Mouse (Mus musculus): ENCODE data around the gene Hlf. TPM values are rescaled to one million over a fixed set of nuclear protein-coding genes. Genes with fewer than 3 reads are reported as not detected.

Gene Hlf
- polyA plus RNA-seq (2012; ENCODE audit: insufficient read depth, insufficient read length, low replicate concordance, missing spikeins), result not detected in 2 replicates

DNA sequence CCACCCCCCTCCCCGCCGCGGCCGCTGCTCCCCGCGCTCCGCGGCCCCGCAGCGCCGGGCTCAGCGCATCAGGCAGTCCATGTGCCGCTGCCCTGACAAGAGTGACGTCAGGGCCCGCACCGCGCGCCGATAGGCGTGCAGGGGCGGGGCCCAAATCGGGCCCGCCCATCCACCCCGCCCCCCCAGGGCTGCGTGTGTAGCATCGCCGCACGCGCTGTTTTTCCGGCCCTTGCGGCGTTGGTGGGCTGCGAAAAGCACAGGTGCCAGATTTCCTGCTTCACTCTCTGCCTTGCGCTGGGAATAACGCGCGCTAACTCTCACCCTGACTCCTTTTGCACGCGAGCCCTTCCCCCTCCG lies at the start of gene Hlf:
Gene Hlf, minus strand, starts transcription at position 79 of the 357 bp plus-strand sequence.
- H3K27ac ChIP-seq (ENCODE audit: insufficient read depth, low read depth, low read length), result peak within 1 kb of the TSS; percentile 48
- H3K4me1 ChIP-seq (ENCODE audit: control insufficient read depth, insufficient read depth, low read length), result peaks cover 5% of the 10 kb centered on the region; the same call in 1 of the 2 replicates
- peak within 1 kb of the TSS; percentile 82 for H3K4me3 ChIP-seq (ENCODE audit: insufficient read depth, low read depth, low read length)
- TF ChIP-seq CTCF (IDR thresholded peaks at IDR 0.05; ENCODE audit: insufficient read depth, low read depth, low read length), result no peak
- TF ChIP-seq POLR2A (IDR thresholded peaks at IDR 0.05; ENCODE audit: insufficient read depth, low read depth, low read length), result peak; percentile 63; the same call in 1 of the 2 replicates
- under 1% methylated on average over 40 of the region's 40 CpGs for WGBS

DNA sequence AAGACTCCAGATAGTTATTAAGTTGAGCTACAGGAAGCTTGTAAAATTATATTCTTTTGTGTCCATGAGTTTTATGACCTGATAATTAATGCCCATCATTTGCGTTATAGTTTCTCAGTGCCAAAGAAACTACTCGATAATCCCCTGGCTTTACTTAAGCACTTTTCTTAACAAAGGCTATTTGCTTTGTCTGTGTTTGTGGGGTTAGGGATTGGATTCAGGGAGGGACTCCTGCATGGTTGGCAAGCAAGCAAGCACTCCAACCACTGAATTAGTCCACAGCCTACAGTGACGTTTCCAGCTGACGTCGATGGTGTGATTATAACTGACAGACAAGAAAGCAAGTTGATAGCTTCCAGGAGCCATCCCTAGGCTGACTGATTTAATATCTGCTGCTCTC lies 48.1 kb upstream of the Hlf start:
- Histone ChIP-seq H3K4me1 (ENCODE audit: control insufficient read depth, insufficient read depth, low read length) (no peaks in the 10 kb centered on the region), H3K27ac (ENCODE audit: insufficient read depth, low read depth, low read length) (no peak overlapping the region), H3K4me3 (ENCODE audit: insufficient read depth, low read depth, low read length) (no peak overlapping the region)
- TF ChIP-seq POLR2A (IDR thresholded peaks at IDR 0.05; ENCODE audit: insufficient read depth, low read depth, low read length), result no peak
- WGBS, result 56% methylated on average over 5 of the region's 5 CpGs

DNA sequence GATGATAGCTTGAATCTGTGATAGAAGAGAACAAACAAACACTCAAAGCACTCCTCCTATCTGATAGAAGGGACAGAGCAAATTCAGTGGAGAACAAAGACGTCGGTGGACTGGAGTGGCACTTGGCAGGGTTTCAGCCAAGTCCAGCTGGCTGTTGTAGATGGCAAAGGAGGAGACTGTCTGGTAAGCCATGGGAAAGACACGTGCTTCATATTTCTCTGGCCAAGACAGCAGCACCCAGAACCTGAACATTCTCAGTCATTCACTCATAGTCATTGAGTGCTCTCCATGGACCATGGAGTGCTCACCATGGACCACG lies 34.5 kb upstream of the Hlf start:
- TF ChIP-seq CTCF (IDR thresholded peaks at IDR 0.05; ENCODE audit: insufficient read depth, low read depth, low read length) (no peak), POLR2A (IDR thresholded peaks at IDR 0.05; ENCODE audit: insufficient read depth, low read depth, low read length) (no peak)
- H3K4me1 ChIP-seq (ENCODE audit: control insufficient read depth, insufficient read depth, low read length), result no peaks in the 10 kb centered on the region
- H3K27ac ChIP-seq (ENCODE audit: insufficient read depth, low read depth, low read length), result no peak overlapping the region
- WGBS, result 51% methylated on average over 4 of the region's 4 CpGs
- no peak overlapping the region for H3K4me3 ChIP-seq (ENCODE audit: insufficient read depth, low read depth, low read length)

- WGBS, result 78% methylated on average over 11 of the region's 11 CpGs
- no peak for TF ChIP-seq POLR2A (IDR thresholded peaks at IDR 0.05; ENCODE audit: insufficient read depth, low read depth, low read length)
- TF ChIP-seq CTCF (IDR thresholded peaks at IDR 0.05; ENCODE audit: insufficient read depth, low read depth, low read length), result no peak
These were observed 33.9 kb upstream of the Hlf start for GRCm38 (mm10) chr11:90424334-90425206.

DNA sequence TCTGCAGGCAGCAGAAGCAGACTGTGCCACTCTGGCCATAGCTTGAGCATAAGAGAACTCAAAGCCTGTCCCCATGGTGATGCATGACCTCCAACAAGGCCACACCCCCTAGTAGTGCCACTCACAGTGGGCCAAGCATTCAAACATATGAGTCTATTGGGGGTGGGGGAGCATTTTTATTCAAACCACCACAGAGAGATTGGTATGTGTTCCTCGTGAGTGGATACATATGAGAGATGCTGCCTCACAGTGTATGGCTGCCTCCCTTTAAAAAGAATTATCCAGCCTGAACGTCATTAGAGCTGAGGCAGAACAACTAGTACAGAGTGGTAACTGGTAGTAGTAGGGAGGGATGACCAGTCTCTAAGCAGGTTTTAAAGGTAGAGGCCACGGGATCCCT lies 33.2 kb upstream of the Hlf start:
- 86% methylated on average over 3 of the region's 3 CpGs for WGBS

More at GRCm38 (mm10) chr11:90424334-90425206, 33.9 kb upstream of the Hlf start:
- Histone ChIP-seq H3K27ac (ENCODE audit: insufficient read depth, low read depth, low read length) (no peak overlapping the region), H3K4me1 (ENCODE audit: control insufficient read depth, insufficient read depth, low read length) (no peaks in the 10 kb centered on the region), H3K4me3 (ENCODE audit: insufficient read depth, low read depth, low read length) (no peak overlapping the region)

DNA sequence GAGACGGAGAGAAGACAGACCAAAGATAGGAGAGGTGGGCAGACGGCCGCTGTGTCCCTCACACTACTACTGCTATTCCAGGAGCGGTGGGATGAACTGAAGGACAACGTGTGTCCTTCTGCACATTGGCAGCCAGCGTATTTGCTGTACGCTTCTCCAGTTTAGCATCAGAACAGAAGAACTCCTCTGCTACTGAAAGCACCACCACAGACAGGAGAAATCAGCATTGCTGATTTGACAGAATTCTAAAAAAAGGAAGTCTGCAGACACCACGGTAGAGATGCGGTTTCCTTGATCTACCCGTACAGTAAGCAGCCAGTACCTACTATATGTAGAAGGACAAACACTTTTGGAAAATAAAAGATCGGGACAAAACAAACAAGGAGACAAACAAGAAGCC lies 29.0 kb upstream of the Hlf start:
- H3K4me1 ChIP-seq (ENCODE audit: control insufficient read depth, insufficient read depth, low read length), result no peaks in the 10 kb centered on the region
- WGBS, result 92% methylated on average over 11 of the region's 11 CpGs
- H3K27ac ChIP-seq (ENCODE audit: insufficient read depth, low read depth, low read length), result no peak overlapping the region
- TF ChIP-seq POLR2A (IDR thresholded peaks at IDR 0.05; ENCODE audit: insufficient read depth, low read depth, low read length), result no peak
- no peak for TF ChIP-seq CTCF (IDR thresholded peaks at IDR 0.05; ENCODE audit: insufficient read depth, low read depth, low read length)
- H3K4me3 ChIP-seq (ENCODE audit: insufficient read depth, low read depth, low read length), result no peak overlapping the region

More for the DNA sequence above, 33.2 kb upstream of the Hlf start:
- no peak for TF ChIP-seq POLR2A (IDR thresholded peaks at IDR 0.05; ENCODE audit: insufficient read depth, low read depth, low read length)
- TF ChIP-seq CTCF (IDR thresholded peaks at IDR 0.05; ENCODE audit: insufficient read depth, low read depth, low read length), result no peak
- Histone ChIP-seq H3K27ac (ENCODE audit: insufficient read depth, low read depth, low read length) (no peak overlapping the region), H3K4me3 (ENCODE audit: insufficient read depth, low read depth, low read length) (no peak overlapping the region), H3K4me1 (ENCODE audit: control insufficient read depth, insufficient read depth, low read length) (no peaks in the 10 kb centered on the region)

GRCm38 (mm10) chr11:90417921-90418320 lies 27.2 kb upstream of the Hlf start:
- H3K27ac ChIP-seq (ENCODE audit: insufficient read depth, low read depth, low read length), result peak overlapping the region; percentile 94
- peak overlapping the region; percentile 60 for H3K4me3 ChIP-seq (ENCODE audit: insufficient read depth, low read depth, low read length)
- under 1% methylated on average over 42 of the region's 42 CpGs for WGBS
- TF ChIP-seq POLR2A (IDR thresholded peaks at IDR 0.05; ENCODE audit: insufficient read depth, low read depth, low read length) (peak; percentile 39; the same call in 1 of the 2 replicates), CTCF (IDR thresholded peaks at IDR 0.05; ENCODE audit: insufficient read depth, low read depth, low read length) (peak; percentile 23; the same call in 1 of the 2 replicates)
- H3K4me1 ChIP-seq (ENCODE audit: control insufficient read depth, insufficient read depth, low read length), result no peaks in the 10 kb centered on the region

GRCm38 (mm10) chr11:90417011-90417410 lies 26.3 kb upstream of the Hlf start:
- no peak overlapping the region for H3K27ac ChIP-seq (ENCODE audit: insufficient read depth, low read depth, low read length)
- no peaks in the 10 kb centered on the region for H3K4me1 ChIP-seq (ENCODE audit: control insufficient read depth, insufficient read depth, low read length)
- WGBS, result 56% methylated on average over 5 of the region's 5 CpGs
- H3K4me3 ChIP-seq (ENCODE audit: insufficient read depth, low read depth, low read length), result no peak overlapping the region
- TF ChIP-seq CTCF (IDR thresholded peaks at IDR 0.05; ENCODE audit: insufficient read depth, low read depth, low read length) (no peak), POLR2A (IDR thresholded peaks at IDR 0.05; ENCODE audit: insufficient read depth, low read depth, low read length) (no peak)

GRCm38 (mm10) chr11:90398850-90399249 lies 8.2 kb upstream of the Hlf start:
- Histone ChIP-seq H3K4me3 (ENCODE audit: insufficient read depth, low read depth, low read length) (no peak overlapping the region), H3K4me1 (ENCODE audit: control insufficient read depth, insufficient read depth, low read length) (no peaks in the 10 kb centered on the region), H3K27ac (ENCODE audit: insufficient read depth, low read depth, low read length) (no peak overlapping the region)
- no peak for TF ChIP-seq POLR2A (IDR thresholded peaks at IDR 0.05; ENCODE audit: insufficient read depth, low read depth, low read length)
- WGBS, result 62% methylated on average over 6 of the region's 6 CpGs

Measured in olfactory bulb, adult 2 months (tissue).